Mouse (Mus musculus) CH12.LX (cell line): ENCODE data around the gene Copg2.

ENCODE experiments used
- BHLHE40 ChIP-seq: IDR thresholded peaks from 2 replicates; pipeline ENCODE4 v1.6.1; 2011; ENCODE audit warnings: mild to moderate bottlenecking, low read depth, low read length, improper control_type of control experiment
- CTCF ChIP-seq, 2 experiments: IDR thresholded peaks in 1 of 2; conservative IDR thresholded peaks in 1 of 2; 2 replicates each; pipeline ENCODE4 v1.5.1; 2011 to 2012; ENCODE audit warnings: low read depth in 2 of 2, low read length in 2 of 2, improper control_type of control experiment in 1 of 2, inconsistent platforms in 1 of 2, mild to moderate bottlenecking in 1 of 2, moderate library complexity in 1 of 2
- MAFK ChIP-seq: IDR thresholded peaks from 2 replicates; pipeline ENCODE4 v1.6.1; 2011; ENCODE audit warnings: low read length, improper control_type of control experiment; ENCODE audit not compliant: insufficient replicate concordance
- POLR2A ChIP-seq: IDR thresholded peaks from 2 replicates; pipeline ENCODE4 v1.6.1; 2011; ENCODE audit warnings: low read depth, mild to moderate bottlenecking, improper control_type of control experiment, low read length

GRCm38 (mm10) chr6:30698036-30698435, 198.6 kb downstream of the Copg2 start:
- no peak for TF ChIP-seq CTCF (conservative IDR thresholded peaks at IDR 0.05 in 1 of 2, IDR thresholded peaks at IDR 0.05 in 1 of 2; ENCODE audit: low read depth in 2 of 2, low read length in 2 of 2)
- no peak for TF ChIP-seq POLR2A
- no peak for TF ChIP-seq MAFK
- TF ChIP-seq BHLHE40, result no peak
